ENCODE assay signal across 10 mouse cellular contexts in genomic region chr1:13784396-13784795, GRCm38 (mm10).
DNase-seq lines count a peak whose midpoint lies in the region; ATAC-seq and TF ChIP-seq lines count a peak whose summit lies in the region.
"Had no signal": no experiment of that assay in that cellular context is flagged by ENCODE, and none has a peak within 500 bp of the region (broad histone marks: within the 10 kb centered on the region; RNA-seq: fewer than 3 reads in every experiment).

No protein-coding gene starts in this region.

- H3K27ac ChIP-seq in hindbrain, embryonic 14.5 days, result no peak overlapping the region
- H3K27ac ChIP-seq in hindbrain, embryonic 13.5 days, result no peak overlapping the region
- H3K27ac ChIP-seq in CH12.LX (ENCODE audit: insufficient read depth, low read depth), result no peak overlapping the region
- H3K27ac ChIP-seq: heart, embryonic 13.5 days; midbrain, embryonic 12.5 days had no signal

- H3K4me1 ChIP-seq in hindbrain, embryonic 14.5 days (replicated peaks; ENCODE audit: control insufficient read depth, insufficient read depth, low read length), result no peaks in the 10 kb centered on the region
- H3K4me1 ChIP-seq in hindbrain, embryonic 13.5 days (replicated peaks), result 0 out of 2 replicates have a peak, but pooled peaks cover 1% of the 10 kb centered on the region
- H3K4me1 ChIP-seq in CH12.LX (ENCODE audit: control insufficient read depth in 1 of 2, insufficient read depth in 2 of 2), result peaks cover 13 to 27% of the 10 kb centered on the region in 2 experiments
- H3K4me1 ChIP-seq: midbrain, embryonic 12.5 days had no signal

- H3K27me3 ChIP-seq in hindbrain, embryonic 14.5 days (ENCODE audit: control insufficient read depth, insufficient read depth, low read length), result no peaks in the 10 kb centered on the region
- no peaks in the 10 kb centered on the region for H3K27me3 ChIP-seq in hindbrain, embryonic 13.5 days
- H3K27me3 ChIP-seq in CH12.LX (replicated peaks), result no peaks in the 10 kb centered on the region
- H3K27me3 ChIP-seq: heart, embryonic 13.5 days had no signal

- H3K9ac ChIP-seq in hindbrain, embryonic 14.5 days, result no peak overlapping the region
- no peak overlapping the region for H3K9ac ChIP-seq in hindbrain, embryonic 13.5 days
- no peak overlapping the region for H3K9ac ChIP-seq in CH12.LX (ENCODE audit: insufficient read depth, low read depth)
- H3K9ac ChIP-seq: heart, embryonic 13.5 days; midbrain, embryonic 12.5 days had no signal

- dilution Hi-C loops in CH12.LX (cut with MboI; ENCODE audit: extremely low pct_ligation_motif_present, extremely low pct_unique_long_range_greater_than_20kb, low sequenced_read_pairs), result no loop called here

- peak; percentile 82 for TF ChIP-seq RAD21 in CH12.LX (IDR thresholded peaks at IDR 0.05; ENCODE audit: low read depth, low read length)

- no peak for ATAC-seq in hindbrain, embryonic 14.5 days (ENCODE audit: low FRiP score)
- ATAC-seq in hindbrain, embryonic 13.5 days (ENCODE audit: low FRiP score), result no peak

- H3K4me2 ChIP-seq in hindbrain, embryonic 14.5 days (replicated peaks), result no peak overlapping the region
- no peak overlapping the region for H3K4me2 ChIP-seq in hindbrain, embryonic 13.5 days
- H3K4me2 ChIP-seq in CH12.LX (ENCODE audit: insufficient read depth, low read depth, poor library complexity, severe bottlenecking), result no peak overlapping the region
- H3K4me2 ChIP-seq: heart, embryonic 13.5 days; midbrain, embryonic 12.5 days had no signal

- 10% methylated on average over 4 of the region's 4 CpGs for WGBS in hindbrain, embryonic 14.5 days
- whole genome bisulfite sequencing in hindbrain, embryonic 13.5 days, result 12% methylated on average over 4 of the region's 4 CpGs

- no peak for TF ChIP-seq POLR2A in CH12.LX (IDR thresholded peaks at IDR 0.05; ENCODE audit: low read depth, low read length)

- no peak overlapping the region for H3K4me3 ChIP-seq in hindbrain, embryonic 14.5 days (replicated peaks; ENCODE audit: low read length)
- no peak overlapping the region for H3K4me3 ChIP-seq in hindbrain, embryonic 13.5 days
- H3K4me3 ChIP-seq in CH12.LX (replicated peaks in 1 of 3; ENCODE audit: low read depth in 2 of 3, low read length in 2 of 3, poor library complexity in 1 of 3), result no peak overlapping the region
- H3K4me3 ChIP-seq: heart, embryonic 13.5 days; midbrain, embryonic 12.5 days had no signal

- in situ Hi-C loops in CH12.LX (cut with MboI; ENCODE audit: low pct_ligation_motif_present, low pct_unique_long_range_greater_than_20kb, low sequenced_read_pairs), result loop anchor here (25.0 kb wide), 1 partner anchor 853 kb away; no protein-coding TSS in a partner anchor

- no peaks in the 10 kb centered on the region for H3K36me3 ChIP-seq in hindbrain, embryonic 14.5 days (replicated peaks; ENCODE audit: control insufficient read depth, insufficient read depth)
- no peaks in the 10 kb centered on the region for H3K36me3 ChIP-seq in hindbrain, embryonic 13.5 days
- H3K36me3 ChIP-seq in CH12.LX (replicated peaks in 1 of 2; ENCODE audit: control insufficient read depth in 1 of 2, insufficient read depth in 1 of 2, low read length in 1 of 2), result no peaks in the 10 kb centered on the region
- H3K36me3 ChIP-seq: heart, embryonic 13.5 days; midbrain, embryonic 12.5 days had no signal

- no peak for TF ChIP-seq EP300 in CH12.LX (IDR thresholded peaks at IDR 0.05; ENCODE audit: low read length)

- H3K9me3 ChIP-seq in hindbrain, embryonic 14.5 days (ENCODE audit: control insufficient read depth, low read length), result no peaks in the 10 kb centered on the region
- no peaks in the 10 kb centered on the region for H3K9me3 ChIP-seq in hindbrain, embryonic 13.5 days
- H3K9me3 ChIP-seq in CH12.LX (replicated peaks; ENCODE audit: low read length), result no peaks in the 10 kb centered on the region
- H3K9me3 ChIP-seq: heart, embryonic 13.5 days; midbrain, embryonic 12.5 days had no signal

- DNase-seq in hindbrain, embryonic 14.5 days (ENCODE audit: low spot score), result peak; percentile 88
- DNase-seq in CH12.LX (ENCODE audit: extremely low read depth), result peak; percentile 81
- DNase-seq in NIH3T3 (ENCODE audit: low read depth), result peak; percentile 86
- DNase-seq in embryo, embryonic 10.5 days (ENCODE audit: low spot score), result peak; percentile 89
- DNase-seq in left cerebral cortex, postnatal 25 days (ENCODE audit: low spot score in 2 of 2), result peak; percentile 28 to 57
- DNase-seq in right cerebral cortex, postnatal 14 days, result peak; percentile 14
- no peak for DNase-seq in urinary bladder, postnatal 10 days (ENCODE audit: low spot score)

- H3K79me2 ChIP-seq in CH12.LX (replicated peaks; ENCODE audit: control insufficient read depth, extremely low read depth, insufficient read depth, poor library complexity, severe bottlenecking), result no peaks in the 10 kb centered on the region

- intact Hi-C loops in left cerebral cortex, postnatal 25 days (cut with DNase I), result loop anchor here (2.0 to 10.0 kb wide), 3 partner anchors 78 to 1200 kb away; no protein-coding TSS in a partner anchor

- TF ChIP-seq CTCF in CH12.LX (conservative IDR thresholded peaks at IDR 0.05 in 1 of 2, IDR thresholded peaks at IDR 0.05 in 1 of 2; ENCODE audit: low read depth in 2 of 2, low read length in 2 of 2), result peak; percentile 56 to 80; a peak in 3 of 4 replicates

TF ChIP-seq in CH12.LX, 34 proteins besides CTCF, POLR2A, EP300 and RAD21:
- TF ChIP-seq RCOR1 (conservative IDR thresholded peaks at IDR 0.05; ENCODE audit: low read depth, low read length) (no peak), ZC3H11A (IDR thresholded peaks at IDR 0.05; ENCODE audit: low read depth, low read length) (peak; percentile 34), SMC3 (IDR thresholded peaks at IDR 0.05; ENCODE audit: low read depth, low read length) (peak; percentile 81), E2F4 (IDR thresholded peaks at IDR 0.05; ENCODE audit: insufficient replicate concordance, low read depth, low read length) (0 out of 2 replicates have a peak, but pooled peaks have one; percentile 56)
